Mouse (Mus musculus) embryonic facial prominence, embryonic 14.5 days (tissue): ENCODE measurements at regions not wholly inside any gene's neighbourhood (a gene's known extent, or its start where the extent isn't known, plus 50 kb on each side); places are given as distances from the start of the nearest gene placed in this dataset.

Source experiments
- ATAC-seq: fragments of 200-750 bp; cut with Nextera tagmentation; 2 replicates; pipeline ENCODE4 v1.8.0; 2017; ENCODE audit warnings: low read depth, moderate number of reproducible peaks, moderate TSS enrichment
- DNase-seq: peaks from one replicate; pipeline ENCODE4 v3.0.0-alpha.2; 2015; ENCODE audit warnings: low spot score
- H3K27ac ChIP-seq: fragments of 300-500 bp; sonication (generic); replicated peaks from 2 replicates; pipeline ENCODE4 v1.5.1; 2014; ENCODE audit warnings: low read depth, mild to moderate bottlenecking, low read length, moderate library complexity
- H3K27me3 ChIP-seq: fragments of 300-500 bp; sonication (generic); replicated peaks from 2 replicates; pipeline ENCODE4 v1.6.1; 2014; ENCODE audit warnings: low read length; ENCODE audit not compliant: control insufficient read depth, insufficient read depth
- H3K36me3 ChIP-seq: fragments of 300-500 bp; sonication (generic); 2 replicates; pipeline ENCODE4 v1.6.1; 2014; ENCODE audit warnings: low read length, mixed read lengths; ENCODE audit not compliant: control insufficient read depth, insufficient read depth
- H3K4me1 ChIP-seq: fragments of 300-500 bp; sonication (generic); 2 replicates; pipeline ENCODE4 v1.6.1; 2014; ENCODE audit warnings: antibody characterized with exemption, low read length; ENCODE audit not compliant: control insufficient read depth, insufficient read depth
- H3K4me2 ChIP-seq: fragments of 300-500 bp; sonication (generic); 2 replicates; pipeline ENCODE4 v1.6.1; 2014; ENCODE audit warnings: low read depth, mild to moderate bottlenecking, low read length, moderate library complexity, mixed read lengths
- H3K4me3 ChIP-seq: fragments of 300-500 bp; sonication (generic); 2 replicates; pipeline ENCODE4 v1.5.1; 2014; ENCODE audit warnings: low read depth, mild to moderate bottlenecking, low read length
- H3K9ac ChIP-seq: fragments of 300-500 bp; sonication (generic); 2 replicates; pipeline ENCODE4 v1.6.1; 2014; ENCODE audit warnings: low read depth, mild to moderate bottlenecking, low read length, moderate library complexity, mixed read lengths
- H3K9me3 ChIP-seq: fragments of 300-500 bp; sonication (generic); 2 replicates; pipeline ENCODE4 v1.6.1; 2016; ENCODE audit warnings: low read length; ENCODE audit not compliant: control insufficient read depth
- WGBS: fragments of 180-500 bp; shearing (Covaris S2); extraction: QIAGEN DNeasy Blood & Tissue Kit; methylation state at CpG from one replicate; pipeline ENCODE4 v1.1.7; 2014; 5-methylcytosine and 5-hydroxymethylcytosine counted together

DNA sequence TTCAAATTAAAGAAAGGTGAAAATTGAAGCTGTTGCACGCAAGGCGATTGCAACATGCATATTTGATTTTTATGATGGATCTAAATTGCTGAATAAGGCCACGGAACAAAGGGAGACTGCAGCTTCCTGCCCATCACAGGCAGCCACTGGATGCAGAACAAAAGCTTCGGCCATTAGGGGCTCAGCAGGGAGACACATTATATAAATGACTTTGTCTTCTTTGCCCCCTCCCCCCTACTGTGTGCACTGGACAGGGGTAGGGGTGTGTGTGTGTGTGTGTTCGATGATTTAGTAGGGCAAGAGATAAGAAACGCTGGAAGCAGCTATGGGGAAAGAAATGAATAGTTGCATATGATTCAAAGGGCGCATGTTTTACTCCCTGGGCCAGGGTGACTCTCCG, 481.2 kb upstream of the Pmfbp1 start:
- Histone ChIP-seq H3K27ac (no peak overlapping the region), H3K9me3 (no peaks in the 10 kb centered on the region), H3K9ac (no peak overlapping the region), H3K36me3 (no peaks in the 10 kb centered on the region), H3K4me3 (no peak overlapping the region), H3K4me1 (no peaks in the 10 kb centered on the region), H3K4me2 (no peak overlapping the region), H3K27me3 (no peaks in the 10 kb centered on the region)
- DNase-seq (peak; percentile 24), ATAC-seq (no peak)
- 53% methylated on average over 8 of the region's 8 CpGs for WGBS

DNA sequence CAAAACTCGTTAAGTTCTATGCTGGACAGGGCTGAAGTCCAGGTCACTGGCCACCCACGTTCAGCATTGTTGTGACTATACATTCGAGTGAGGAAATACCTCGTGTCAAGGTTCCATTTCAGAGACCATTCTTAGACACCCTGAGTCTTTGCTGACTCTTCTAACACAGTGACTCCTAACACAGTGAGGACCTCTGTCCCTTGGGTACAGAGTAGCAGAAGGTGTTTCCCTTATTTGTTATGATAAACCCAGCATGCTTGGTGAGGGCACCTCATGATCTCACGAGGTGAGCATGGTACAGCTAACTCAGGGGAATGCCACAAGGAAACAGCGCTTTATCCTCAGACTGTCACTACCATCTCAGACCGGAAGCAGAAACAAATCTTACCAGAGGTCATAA, 480.2 kb upstream of the Pmfbp1 start:
- Histone ChIP-seq H3K4me1 (no peaks in the 10 kb centered on the region), H3K9me3 (no peaks in the 10 kb centered on the region), H3K36me3 (no peaks in the 10 kb centered on the region), H3K4me2 (no peak overlapping the region), H3K9ac (no peak overlapping the region), H3K27ac (no peak overlapping the region), H3K4me3 (no peak overlapping the region), H3K27me3 (no peaks in the 10 kb centered on the region)
- no peak for ATAC-seq
- no peak for DNase-seq
- WGBS, result 61% methylated on average over 7 of the region's 7 CpGs

DNA sequence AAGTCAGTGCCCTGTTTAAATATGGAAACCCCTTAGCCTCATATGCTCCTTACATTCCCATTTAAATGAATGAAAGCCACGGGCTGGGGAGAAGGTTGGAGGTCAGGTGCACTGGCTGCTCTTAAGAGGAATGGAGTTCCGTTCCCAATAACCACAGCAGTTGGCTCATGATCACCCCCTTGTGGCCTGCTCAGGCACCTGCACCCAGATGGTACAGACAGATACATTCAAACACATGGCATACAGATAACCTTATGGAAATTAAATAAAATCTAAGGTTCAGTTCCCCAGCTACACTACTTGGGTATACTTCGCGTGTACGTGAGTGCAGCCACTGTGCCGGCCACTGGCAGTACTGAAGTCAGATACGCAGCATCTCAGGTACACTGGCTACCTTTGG, 479.1 kb upstream of the Pmfbp1 start:
- H3K27me3 ChIP-seq, result no peaks in the 10 kb centered on the region
- H3K36me3 ChIP-seq, result no peaks in the 10 kb centered on the region
- no peaks in the 10 kb centered on the region for H3K4me1 ChIP-seq
- ATAC-seq (no peak), DNase-seq (no peak)
- H3K27ac ChIP-seq, result no peak overlapping the region
- no peak overlapping the region for H3K9ac ChIP-seq
- H3K9me3 ChIP-seq, result no peaks in the 10 kb centered on the region
- WGBS, result 70% methylated on average over 7 of the region's 7 CpGs
- H3K4me2 ChIP-seq, result no peak overlapping the region
- H3K4me3 ChIP-seq, result no peak overlapping the region

DNA sequence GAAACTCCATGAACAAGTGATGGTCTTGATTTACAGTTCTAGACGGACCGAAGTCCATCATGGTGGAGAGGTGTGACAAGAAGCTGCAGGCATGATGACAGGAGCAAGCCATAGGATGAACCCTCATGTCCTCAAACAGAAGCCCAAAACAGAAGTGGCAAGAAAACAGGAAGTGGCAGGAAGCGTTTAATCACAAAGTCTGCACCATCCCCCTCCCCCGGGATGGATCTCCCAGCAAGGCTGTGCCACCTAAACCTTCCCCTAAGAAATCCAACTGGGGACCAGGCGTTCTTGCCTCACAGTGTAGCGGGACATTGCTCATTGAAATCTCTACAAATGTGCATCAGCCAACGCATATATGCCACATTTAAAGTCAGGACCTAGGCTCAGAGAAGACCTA, 474.3 kb upstream of the Pmfbp1 start:
- no peak overlapping the region for H3K9ac ChIP-seq
- H3K4me2 ChIP-seq, result no peak overlapping the region
- H3K4me1 ChIP-seq, result no peaks in the 10 kb centered on the region
- no peaks in the 10 kb centered on the region for H3K9me3 ChIP-seq
- no peak overlapping the region for H3K27ac ChIP-seq
- no peak overlapping the region for H3K4me3 ChIP-seq
- no peaks in the 10 kb centered on the region for H3K36me3 ChIP-seq
- 77% methylated on average over 7 of the region's 7 CpGs for WGBS
- DNase-seq (no peak), ATAC-seq (no peak)
- H3K27me3 ChIP-seq, result no peaks in the 10 kb centered on the region

DNA sequence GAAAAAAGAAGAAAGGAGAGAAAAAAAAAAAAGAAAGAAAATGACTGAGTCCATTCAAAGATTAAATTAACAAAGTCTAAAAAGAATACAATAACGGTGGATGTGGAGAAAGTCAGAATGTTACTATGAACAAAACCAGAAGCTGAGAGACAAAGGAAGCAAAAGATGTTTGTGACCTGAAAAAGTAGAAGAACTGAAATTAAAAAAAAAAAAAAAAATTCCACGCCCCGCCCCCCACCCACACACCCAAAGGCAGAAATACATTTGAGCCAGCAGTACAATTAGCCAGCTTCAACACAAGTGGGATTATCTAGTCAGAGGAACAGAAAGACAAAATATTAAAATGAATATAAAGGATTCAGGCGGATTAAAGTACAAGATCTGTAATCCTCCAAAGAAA, 473.7 kb upstream of the Pmfbp1 start:
- Histone ChIP-seq H3K27ac (no peak overlapping the region), H3K36me3 (no peaks in the 10 kb centered on the region), H3K4me1 (no peaks in the 10 kb centered on the region), H3K4me3 (no peak overlapping the region), H3K9ac (no peak overlapping the region), H3K9me3 (no peaks in the 10 kb centered on the region), H3K27me3 (no peaks in the 10 kb centered on the region), H3K4me2 (no peak overlapping the region)
- no peak for ATAC-seq
- DNase-seq, result no peak
- 85% methylated on average over 4 of the region's 4 CpGs for WGBS

DNA sequence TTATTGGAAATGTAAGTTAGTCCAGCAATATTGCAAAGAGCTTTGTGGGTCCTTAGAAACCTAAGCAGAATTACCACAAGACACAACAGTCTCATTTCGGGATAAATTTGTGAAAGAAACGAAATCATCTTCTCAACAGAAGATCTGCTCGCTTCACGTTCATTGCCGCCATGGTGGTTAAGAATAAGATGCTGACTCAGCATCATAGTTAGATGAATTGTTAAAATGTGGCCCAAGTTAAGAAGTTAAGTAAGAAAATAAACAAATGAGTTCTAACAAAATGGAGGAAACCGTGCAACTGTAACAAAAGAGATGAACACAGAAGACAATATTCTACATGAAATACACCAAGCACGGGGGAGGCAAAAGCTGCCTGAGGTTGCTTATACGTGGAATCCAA, 465.9 kb upstream of the Pmfbp1 start:
- no peak for DNase-seq
- 87% methylated on average over 8 of the region's 8 CpGs for WGBS
- Histone ChIP-seq H3K4me3 (no peak overlapping the region), H3K27me3 (no peaks in the 10 kb centered on the region), H3K9ac (no peak overlapping the region), H3K9me3 (no peaks in the 10 kb centered on the region), H3K36me3 (no peaks in the 10 kb centered on the region), H3K4me1 (no peaks in the 10 kb centered on the region), H3K27ac (no peak overlapping the region), H3K4me2 (no peak overlapping the region)
- ATAC-seq, result no peak

DNA sequence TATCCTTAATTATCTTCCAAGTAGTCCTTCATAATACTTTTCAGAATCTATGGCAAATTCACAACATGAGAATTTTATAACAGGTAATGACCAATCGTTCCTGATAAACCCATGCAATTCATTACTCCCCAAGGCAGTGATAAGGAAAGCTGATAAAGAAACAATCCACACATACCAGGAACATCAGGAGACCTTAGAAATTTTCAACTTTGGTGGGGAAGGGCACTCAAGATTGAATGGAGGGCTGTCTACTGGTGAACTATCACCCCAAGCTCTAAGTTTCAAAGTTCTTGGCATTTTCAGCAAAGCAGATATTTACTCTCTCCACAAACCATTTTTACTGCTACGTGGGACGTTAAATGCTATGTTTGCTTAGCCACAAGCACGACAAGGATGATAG, 440.2 kb upstream of the Pmfbp1 start:
- Histone ChIP-seq H3K9ac (no peak overlapping the region), H3K4me2 (no peak overlapping the region), H3K4me1 (no peaks in the 10 kb centered on the region), H3K27me3 (no peaks in the 10 kb centered on the region), H3K9me3 (0 out of 2 replicates have a peak, but pooled peaks cover 9% of the 10 kb centered on the region), H3K36me3 (no peaks in the 10 kb centered on the region), H3K4me3 (no peak overlapping the region), H3K27ac (no peak overlapping the region)
- DNase-seq, result no peak
- no peak for ATAC-seq
- 87% methylated on average over 4 of the region's 4 CpGs for WGBS

DNA sequence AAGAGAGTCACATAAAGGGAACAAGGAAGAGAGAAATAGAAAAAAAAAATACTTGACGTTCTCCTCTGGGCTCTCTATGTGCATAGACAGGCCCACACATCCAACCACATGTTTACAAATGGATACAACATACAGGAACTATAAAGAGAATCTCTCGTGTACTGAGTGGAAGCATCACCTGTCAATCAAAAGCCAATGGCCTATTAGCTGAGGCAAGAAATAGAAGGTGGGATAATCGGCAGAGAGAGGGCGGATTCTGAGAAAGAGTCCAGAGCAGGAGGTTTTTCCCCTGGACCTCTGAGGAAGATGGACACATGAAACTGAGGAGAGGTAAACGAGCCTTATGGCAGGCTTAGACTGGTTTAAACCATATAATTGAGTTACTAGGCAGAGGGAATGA, 434.7 kb upstream of the Pmfbp1 start:
- ATAC-seq, result no peak
- H3K4me2 ChIP-seq, result no peak overlapping the region
- WGBS, result 69% methylated on average over 5 of the region's 5 CpGs
- H3K27me3 ChIP-seq, result no peaks in the 10 kb centered on the region
- no peaks in the 10 kb centered on the region for H3K9me3 ChIP-seq
- no peaks in the 10 kb centered on the region for H3K36me3 ChIP-seq
- no peak overlapping the region for H3K4me3 ChIP-seq
- DNase-seq, result no peak
- H3K27ac ChIP-seq, result no peak overlapping the region
- no peak overlapping the region for H3K9ac ChIP-seq
- H3K4me1 ChIP-seq, result no peaks in the 10 kb centered on the region

DNA sequence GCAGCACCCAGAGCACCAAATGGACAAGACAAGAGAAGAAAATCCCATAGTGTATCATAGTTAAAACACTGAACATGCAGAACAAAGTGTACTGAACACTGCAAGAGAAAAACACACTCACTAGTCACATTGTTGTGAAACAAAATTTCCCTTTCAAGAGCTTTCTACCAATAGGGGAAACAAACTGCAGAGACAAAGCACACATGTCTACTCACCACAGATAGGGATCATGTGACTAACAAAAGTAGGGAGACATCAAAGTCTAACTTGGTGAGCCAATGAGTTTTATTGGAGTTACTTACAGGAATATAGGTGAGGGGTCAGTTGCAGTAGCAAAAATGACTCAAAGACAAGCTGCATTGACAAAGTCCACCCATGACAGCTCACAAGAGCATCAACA, 431.5 kb upstream of the Pmfbp1 start:
- no peaks in the 10 kb centered on the region for H3K4me1 ChIP-seq
- no peak overlapping the region for H3K27ac ChIP-seq
- no peaks in the 10 kb centered on the region for H3K9me3 ChIP-seq
- no peak overlapping the region for H3K4me2 ChIP-seq
- H3K36me3 ChIP-seq, result no peaks in the 10 kb centered on the region
- DNase-seq (no peak), ATAC-seq (no peak)
- H3K27me3 ChIP-seq, result no peaks in the 10 kb centered on the region
- H3K4me3 ChIP-seq, result no peak overlapping the region
- no peak overlapping the region for H3K9ac ChIP-seq
